Mouse (Mus musculus) MEL-GATA-1-ER (cell line): ENCODE measurements around the gene Cbx4.

Experiments used
- DNase-seq: peaks from one replicate; pipeline ENCODE4 v3.0.0-alpha.2; 2012; ENCODE audit warnings: low read depth; ENCODE audit errors: extremely low read depth

Cbx4 gene

DNA sequence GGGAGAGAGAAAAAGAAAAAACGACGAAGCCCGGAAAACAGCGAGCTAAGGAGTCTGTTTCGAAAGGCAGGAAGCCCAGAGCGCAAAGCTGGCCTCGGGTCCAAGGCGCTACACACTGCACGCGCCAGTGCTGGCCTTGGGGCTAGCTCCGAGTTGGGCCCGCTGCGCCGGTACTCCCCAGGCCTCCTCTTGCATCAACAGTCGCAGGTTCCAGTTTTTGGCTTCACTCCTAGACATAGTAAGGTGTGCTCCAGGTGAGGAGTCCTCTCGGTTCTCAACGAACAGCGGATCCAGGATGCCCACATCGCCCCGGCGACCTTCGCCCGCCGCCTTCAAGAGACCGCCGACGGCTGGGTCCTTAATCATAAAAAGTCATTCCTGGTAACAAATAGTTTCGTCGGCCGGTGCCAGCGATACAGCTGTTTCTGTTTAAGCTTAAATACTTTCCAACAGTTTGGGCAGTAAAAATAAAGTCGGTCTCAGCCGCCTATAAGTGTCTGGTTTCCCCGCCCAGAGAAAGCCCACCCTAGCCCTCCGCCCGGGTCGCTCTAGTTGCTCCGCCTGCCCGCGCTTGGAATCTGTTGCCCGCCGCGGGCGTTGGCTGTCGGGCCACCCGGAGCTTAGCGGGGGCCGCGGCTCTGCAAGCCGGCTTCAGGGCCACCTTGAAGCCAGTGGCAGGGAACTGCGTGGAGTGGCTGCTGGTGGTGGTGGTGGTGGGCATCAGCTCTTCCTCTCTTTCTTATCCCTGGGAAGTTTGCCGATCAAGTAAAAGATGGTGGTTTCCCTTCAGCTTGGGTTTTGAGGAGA, 43.4 kb downstream of the Cbx4 start:
- DNase-seq, result no peak

GRCm38 (mm10) chr11:119041750-119042465, 44.1 kb downstream of the Cbx4 start:
- DNase-seq, result no peak

DNA sequence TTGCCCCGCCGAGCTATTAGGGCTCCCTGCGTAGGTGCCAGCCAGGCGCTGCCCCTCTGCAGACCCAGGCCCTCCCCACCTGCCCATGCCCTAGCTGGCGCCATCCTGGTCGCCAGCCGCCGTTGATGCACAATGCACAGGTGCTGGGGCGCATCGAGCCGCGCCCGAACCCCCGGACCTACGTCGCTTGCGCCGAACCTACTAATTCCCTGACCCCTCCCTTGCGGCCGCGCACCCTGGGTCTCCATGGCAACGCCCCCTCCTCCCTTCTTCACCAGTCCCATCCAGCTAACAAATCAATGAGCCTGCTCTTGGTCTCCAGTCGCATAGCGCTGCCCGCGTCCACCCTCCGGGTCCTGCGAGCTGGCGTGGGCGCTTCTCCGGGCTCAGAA, 44.7 kb downstream of the Cbx4 start:
- DNase-seq, result no peak

- peak; percentile 95 for DNase-seq
These were observed 45.3 kb downstream of the Cbx4 start, which contains the start of gene Cbx8 for GRCm38 (mm10) chr11:119040600-119041324. TSS of gene Cbx8 (minus strand) at chr11:119040969.

GRCm38 (mm10) chr11:119039732-119040512, 46.1 kb downstream of the Cbx4 start:
- DNase-seq, result peak; percentile 67

DNA sequence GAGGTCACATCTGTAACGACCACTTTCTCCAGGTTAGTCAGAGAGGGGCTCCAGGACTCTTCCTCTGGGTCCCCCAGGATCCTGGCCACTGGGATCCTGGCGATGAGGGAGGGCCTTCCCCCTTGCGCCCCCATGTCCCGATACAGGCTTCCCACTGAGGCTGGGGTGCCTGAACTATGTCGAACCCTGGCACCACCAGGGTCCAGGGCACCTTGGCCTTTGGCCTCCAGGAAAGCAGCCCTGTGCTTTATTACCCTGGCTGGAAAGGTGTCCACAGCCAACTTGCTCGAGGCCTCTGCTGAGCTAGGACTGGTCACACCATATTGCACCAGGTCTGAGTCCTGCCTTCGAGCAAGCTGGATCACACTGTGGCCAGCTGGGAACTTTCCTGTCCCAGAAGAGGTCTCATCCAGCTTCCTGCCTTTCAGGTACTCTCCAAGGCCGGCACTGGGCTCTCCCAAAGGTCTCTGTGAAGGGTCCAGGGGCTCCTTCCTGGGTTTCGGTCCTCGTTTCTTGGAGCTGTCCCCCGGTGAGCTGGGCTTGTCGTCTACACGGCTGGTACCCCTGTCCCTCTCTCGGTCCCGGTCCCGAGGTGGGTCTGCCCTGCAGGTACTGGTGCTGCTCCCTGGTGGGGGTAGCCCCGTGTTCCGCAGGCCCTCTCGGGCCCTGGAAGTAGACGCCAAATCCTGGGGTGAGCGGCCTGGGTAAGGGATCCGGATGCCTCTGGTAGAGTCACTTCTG, 47.1 kb downstream of the Cbx4 start:
- DNase-seq, result no peak

- no peak for DNase-seq
These were observed 48.1 kb downstream of the Cbx4 start for GRCm38 (mm10) chr11:119037780-119038401.

DNA sequence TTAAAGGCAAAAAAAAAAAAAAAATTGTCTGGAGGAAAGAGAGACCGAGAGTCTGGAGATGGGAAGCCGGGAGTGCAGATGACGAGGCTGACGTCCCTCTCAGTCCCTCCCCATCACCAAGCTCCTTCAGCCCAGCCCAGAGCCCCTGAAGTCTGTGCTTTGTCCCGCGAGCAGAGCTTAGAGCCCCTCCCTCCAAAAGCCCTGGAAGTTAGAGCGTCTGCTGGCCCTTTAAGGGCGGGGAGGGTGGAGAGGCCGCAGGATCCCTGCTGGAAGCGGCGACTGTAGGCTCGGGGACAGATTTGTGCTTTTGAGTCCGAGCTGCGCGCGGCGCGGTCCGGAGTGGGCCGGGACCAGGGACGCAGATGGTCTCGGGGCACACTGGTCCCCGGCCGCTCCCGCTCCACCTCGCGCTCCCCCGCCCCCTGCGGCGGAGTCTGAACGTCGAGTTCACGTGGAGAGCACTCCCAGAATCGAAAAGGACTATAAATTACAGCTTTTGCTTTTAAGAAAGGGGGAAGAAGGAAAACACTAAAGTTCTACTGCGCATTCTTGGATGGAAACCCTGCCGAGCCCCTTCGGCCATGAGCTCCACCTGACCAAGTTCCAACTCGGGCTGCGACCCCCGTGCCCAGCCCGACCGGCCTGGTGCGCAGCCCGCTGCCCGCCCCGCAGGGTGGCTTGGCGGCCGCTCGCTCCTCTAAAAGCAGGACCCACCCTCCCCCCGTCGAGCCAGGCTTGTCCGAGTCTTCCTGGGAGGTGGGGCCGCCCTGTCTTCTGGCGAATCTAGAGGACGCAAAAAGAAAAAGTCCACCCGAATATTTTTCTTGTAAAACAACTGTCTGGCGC, 48.9 kb downstream of the Cbx4 start:
- DNase-seq, result no peak

DNA sequence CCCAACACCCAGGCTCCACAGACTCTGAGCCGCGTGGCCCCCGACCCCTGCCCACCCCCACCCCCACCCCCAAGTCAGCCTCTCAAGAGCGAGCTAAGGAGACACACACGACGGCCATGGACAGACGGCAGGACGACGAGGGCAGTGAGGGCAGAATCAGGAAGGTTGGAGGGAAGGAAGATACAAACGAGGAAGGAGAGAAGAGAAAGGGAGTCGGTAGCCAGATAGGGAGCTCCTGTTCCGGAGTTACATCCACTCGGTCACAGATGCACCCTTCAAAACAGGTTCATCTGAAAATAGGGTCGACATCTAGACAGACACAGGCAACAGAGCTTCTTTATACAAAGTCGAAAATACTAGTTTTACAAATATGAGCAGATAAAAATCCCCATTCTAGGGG, 49.6 kb downstream of the Cbx4 start:
- no peak for DNase-seq

DNA sequence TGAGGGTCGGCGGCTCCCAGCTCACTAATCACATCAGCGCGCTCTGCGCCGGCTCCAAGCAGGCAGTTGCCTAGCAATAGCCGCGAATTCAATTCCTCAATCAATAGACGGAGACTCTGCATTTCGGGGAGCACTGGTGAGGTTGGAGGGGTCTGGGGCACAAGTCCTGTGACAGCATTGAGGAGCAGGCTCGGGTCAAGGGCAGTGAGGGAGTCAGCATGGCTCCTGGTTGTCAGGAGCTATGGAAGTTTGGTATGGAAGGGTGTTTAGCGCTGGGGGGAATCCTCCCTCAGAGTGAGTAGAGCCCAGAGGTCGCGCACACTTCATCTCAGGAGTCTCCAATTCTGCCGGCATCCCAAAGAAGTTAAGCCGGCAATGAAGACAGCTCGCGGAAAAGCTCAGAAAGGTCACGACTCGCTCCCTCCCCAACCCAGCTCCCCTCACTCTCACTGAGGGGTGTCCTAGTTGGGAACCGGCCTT, 50.3 kb downstream of the Cbx4 start:
- no peak for DNase-seq

DNA sequence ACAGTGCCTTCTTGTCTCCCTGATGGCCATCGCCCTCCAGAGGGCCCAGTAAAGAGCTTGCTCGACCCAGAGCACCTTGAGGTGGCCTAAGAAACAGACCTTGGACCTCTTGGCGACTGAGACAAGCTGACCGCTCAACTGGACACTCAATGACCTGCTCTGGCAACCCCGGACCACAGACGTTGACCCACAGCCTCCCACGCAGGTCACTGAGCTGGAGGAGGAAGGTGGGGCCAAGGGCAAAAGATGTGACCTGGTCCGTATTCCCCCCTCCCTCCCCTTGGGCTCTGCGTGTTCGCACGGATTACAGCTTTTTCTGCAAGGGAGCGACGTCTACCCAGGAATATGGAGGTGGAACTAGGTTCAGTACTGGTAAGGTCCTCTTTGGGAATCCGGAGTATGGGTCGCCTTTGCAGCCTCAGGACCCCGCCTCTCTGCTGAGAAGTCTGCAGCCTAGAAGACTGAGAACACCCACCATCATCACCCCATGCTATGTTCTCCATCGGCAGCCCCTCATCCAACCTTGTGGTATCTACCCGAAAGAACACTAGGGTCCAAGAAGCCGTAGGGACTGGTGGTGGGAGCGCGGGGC, 50.8 kb downstream of the Cbx4 start:
- DNase-seq, result no peak

DNA sequence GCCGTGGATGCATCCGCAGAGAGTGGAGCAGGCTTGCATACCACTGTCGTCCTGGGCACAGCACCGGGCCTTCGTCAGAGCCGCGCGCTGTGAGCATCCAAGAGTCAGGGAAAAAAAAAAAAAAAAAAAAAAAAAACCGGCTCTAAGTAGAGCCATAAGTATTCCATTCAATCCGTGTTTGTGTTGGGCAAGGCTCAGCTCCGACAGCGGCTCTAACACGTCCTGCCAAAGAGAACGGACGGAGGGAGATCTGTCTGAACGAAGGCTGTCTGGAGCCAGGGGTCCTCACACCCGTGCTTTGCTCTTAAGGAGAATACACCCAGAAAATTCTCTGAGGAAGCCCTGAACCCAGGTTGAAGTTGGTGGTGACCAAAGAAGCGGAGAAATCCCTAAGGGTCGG, 51.4 kb downstream of the Cbx4 start:
- DNase-seq, result no peak

DNA sequence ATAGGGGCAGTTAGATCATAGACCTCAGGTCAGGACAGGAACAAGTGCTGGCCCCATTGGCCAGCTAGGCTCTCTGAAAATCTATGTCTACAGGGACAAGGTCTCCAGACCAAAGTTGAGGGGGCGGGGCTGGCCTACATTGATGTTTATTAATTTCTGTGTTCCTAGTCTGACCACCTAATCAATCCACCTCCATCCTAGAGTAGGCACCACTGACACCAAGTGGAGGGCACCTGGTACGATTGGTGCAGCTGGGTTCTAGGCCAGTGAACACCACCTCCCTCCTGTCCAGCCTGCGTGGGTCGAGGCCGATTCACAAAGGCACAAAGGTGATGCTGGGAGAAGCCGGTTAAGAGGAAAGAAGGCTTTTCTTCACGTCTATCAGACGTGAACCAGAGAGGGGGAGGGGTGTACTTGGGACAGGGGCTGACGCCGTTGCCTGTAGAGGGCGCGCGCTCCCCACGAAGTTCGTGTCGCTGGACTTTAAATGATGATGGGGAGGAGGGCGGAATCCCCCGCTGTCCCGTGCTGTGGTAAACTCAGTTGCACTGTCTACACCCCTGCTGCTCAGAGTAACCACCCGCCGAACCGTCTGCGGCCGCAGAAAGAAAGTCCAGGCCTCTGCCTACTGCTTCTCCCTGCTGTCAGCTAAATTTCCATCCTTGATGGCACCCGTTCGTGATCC, 52.0 kb downstream of the Cbx4 start:
- no peak for DNase-seq
